Mouse (Mus musculus) liver, adult 2 months (tissue): ENCODE results near the gene Igdcc4. TPM values are rescaled to one million over a fixed set of nuclear protein-coding genes. Genes with fewer than 3 reads are reported as not detected.

Experiments used
- DNase-seq: peaks from one replicate; pipeline ENCODE4 v3.0.0-alpha.2; 2011; ENCODE audit warnings: low read depth, low spot score; ENCODE audit errors: extremely low read depth
- H3K27ac ChIP-seq: fragments of 200-500 bp; replicated peaks from 2 replicates; pipeline ENCODE4 v1.5.1; 2012; ENCODE audit warnings: low read depth, mild to moderate bottlenecking, control low read depth, inconsistent platforms, low read length; ENCODE audit not compliant: insufficient read depth
- H3K27me3 ChIP-seq: fragments of 200-500 bp; 2 replicates; pipeline ENCODE4 v1.6.1; 2012; ENCODE audit warnings: mild to moderate bottlenecking, moderate library complexity, low read length, inconsistent platforms; ENCODE audit not compliant: control insufficient read depth, insufficient read depth
- H3K36me3 ChIP-seq: fragments of 200-500 bp; 2 replicates; pipeline ENCODE4 v1.6.1; 2012; ENCODE audit warnings: low read length, inconsistent platforms; ENCODE audit not compliant: control insufficient read depth, insufficient read depth
- H3K4me1 ChIP-seq: fragments of 200-500 bp; 2 replicates; pipeline ENCODE4 v1.6.1; 2011; ENCODE audit warnings: low read length; ENCODE audit not compliant: control insufficient read depth, insufficient read depth
- H3K4me3 ChIP-seq: fragments of 200-500 bp; 2 replicates; pipeline ENCODE4 v1.5.1; 2011; ENCODE audit warnings: low read depth, mild to moderate bottlenecking, control low read depth, low read length, moderate library complexity; ENCODE audit not compliant: insufficient read depth
- H3K79me2 ChIP-seq: fragments of 200-500 bp; 2 replicates; pipeline ENCODE4 v1.6.1; 2012; ENCODE audit warnings: inconsistent platforms, mild to moderate bottlenecking, low read length, moderate library complexity; ENCODE audit not compliant: control insufficient read depth, insufficient read depth
- H3K9ac ChIP-seq: fragments of 200-500 bp; 2 replicates; pipeline ENCODE4 v1.6.1; 2012; ENCODE audit warnings: low read depth, mild to moderate bottlenecking, control low read depth, inconsistent platforms, low read length
- CTCF ChIP-seq: fragments of 200-500 bp; IDR thresholded peaks from 2 replicates; pipeline ENCODE4 v1.5.1; 2011; ENCODE audit warnings: low read depth, low read length, control low read depth
- POLR2A ChIP-seq: fragments of 200-500 bp; IDR thresholded peaks from 2 replicates; pipeline ENCODE4 v1.6.1; 2011; ENCODE audit warnings: low read length, control low read depth; ENCODE audit not compliant: insufficient read depth; ENCODE audit errors: extremely low read depth
- WGBS: fragments of 180-500 bp; shearing (Covaris S2); methylation state at CpG from one replicate; pipeline ENCODE4 v1.1.7; 2018; 5-methylcytosine and 5-hydroxymethylcytosine counted together
- polyA plus RNA-seq: library from polyadenylated mRNA; depleted of rRNA; stranded (reverse); fragments of >200 nt; gene quantifications from 2 replicates; pipeline ENCODE4 v1.2.3, GENCODE M21; 2012
- total RNA-seq: library from RNA; depleted of rRNA; stranded (reverse); fragments of >200 nt; gene quantifications from 2 replicates; pipeline ENCODE4 v1.2.3, GENCODE M21; 2014

Gene Igdcc4
- total and polyA plus RNA-seq, 2 experiments: 0.12 to 0.18 TPM

DNA sequence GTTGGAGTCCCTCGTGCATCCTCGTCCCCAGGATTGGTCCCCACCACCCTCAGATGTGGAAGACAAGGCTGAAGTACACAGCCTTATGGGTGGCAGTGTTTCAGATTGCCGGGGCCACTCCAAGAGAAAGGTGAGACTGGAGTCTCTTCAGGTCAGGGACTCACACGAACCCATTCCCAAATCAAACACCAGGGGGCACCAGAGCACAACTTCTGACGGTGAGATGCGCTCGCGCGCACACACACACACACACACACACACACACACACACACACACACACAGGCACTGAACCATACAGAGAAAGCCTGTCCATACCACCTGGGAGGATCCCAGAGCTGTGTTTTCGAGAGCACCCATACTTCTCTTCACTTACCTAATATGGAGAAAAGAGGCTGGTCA is 32.5 kb downstream of the Igdcc4 start:
- H3K27me3 ChIP-seq: no peaks in the 10 kb centered on the region
- TF ChIP-seq CTCF (peak; percentile 85), POLR2A (no peak)
- no peaks in the 10 kb centered on the region for H3K4me1 ChIP-seq
- H3K79me2 ChIP-seq: no peaks in the 10 kb centered on the region
- 18% methylated on average over 10 of the region's 10 CpGs for WGBS
- no peak overlapping the region for H3K9ac ChIP-seq
- no peak overlapping the region for H3K4me3 ChIP-seq
- H3K36me3 ChIP-seq: no peaks in the 10 kb centered on the region
- peak; percentile 58 for DNase-seq
- no peak overlapping the region for H3K27ac ChIP-seq

DNA sequence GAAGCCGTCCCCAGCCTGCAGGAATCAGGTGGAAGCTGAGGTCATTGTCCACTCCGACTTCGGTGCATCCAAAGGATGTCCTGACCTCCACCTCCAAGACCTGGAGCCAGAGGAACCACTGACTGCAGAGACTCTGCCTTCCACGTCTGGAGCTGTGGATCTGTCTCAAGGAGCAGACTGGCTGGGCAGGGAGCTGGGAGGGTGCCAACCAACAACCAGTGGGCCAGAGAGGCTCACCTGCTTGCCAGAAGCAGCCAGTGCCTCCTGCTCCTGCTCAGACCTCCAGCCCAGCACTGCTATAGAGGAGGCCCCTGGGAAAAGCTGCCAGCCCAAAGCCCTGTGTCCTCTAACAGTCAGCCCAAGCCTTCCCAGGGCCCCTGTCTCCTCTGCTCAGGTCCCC is 33.8 kb downstream of the Igdcc4 start:
- Histone ChIP-seq H3K4me1 (no peaks in the 10 kb centered on the region), H3K9ac (no peak overlapping the region), H3K79me2 (no peaks in the 10 kb centered on the region), H3K27me3 (peaks cover 2% of the 10 kb centered on the region; the same call in 1 of the 2 replicates), H3K27ac (no peak overlapping the region), H3K36me3 (no peaks in the 10 kb centered on the region), H3K4me3 (no peak overlapping the region)
- DNase-seq: no peak
- WGBS: 96% methylated on average over 4 of the region's 4 CpGs
- TF ChIP-seq CTCF (no peak), POLR2A (no peak)

DNA sequence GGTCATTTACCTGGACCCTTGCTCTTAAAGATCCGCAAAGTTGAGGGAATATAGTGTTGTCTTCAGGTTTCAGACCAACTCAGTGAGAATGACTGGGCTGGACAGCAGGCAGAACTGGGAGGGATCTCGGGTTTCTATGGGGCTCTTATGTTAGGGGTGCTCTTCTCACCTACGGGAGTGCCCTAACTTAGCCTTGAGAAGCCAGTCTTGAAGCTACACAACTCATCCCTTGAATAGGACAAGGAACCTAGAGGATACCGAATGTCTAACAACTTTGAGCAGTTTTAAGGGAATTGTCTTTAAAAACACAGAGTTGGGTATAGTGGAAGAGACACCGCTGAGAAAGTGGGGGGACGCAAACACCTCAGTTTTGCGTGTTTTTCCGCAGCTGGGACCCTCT is 39.2 kb downstream of the Igdcc4 start:
- no peak overlapping the region; the same call in 1 of the 2 replicates for H3K4me3 ChIP-seq
- H3K79me2 ChIP-seq: no peaks in the 10 kb centered on the region
- no peak overlapping the region for H3K27ac ChIP-seq
- no peaks in the 10 kb centered on the region for H3K36me3 ChIP-seq
- peaks cover 8% of the 10 kb centered on the region for H3K27me3 ChIP-seq
- TF ChIP-seq POLR2A (no peak), CTCF (no peak)
- DNase-seq: no peak
- H3K9ac ChIP-seq: no peak overlapping the region
- H3K4me1 ChIP-seq: no peaks in the 10 kb centered on the region
- WGBS: 11% methylated on average over 8 of the region's 8 CpGs

DNA sequence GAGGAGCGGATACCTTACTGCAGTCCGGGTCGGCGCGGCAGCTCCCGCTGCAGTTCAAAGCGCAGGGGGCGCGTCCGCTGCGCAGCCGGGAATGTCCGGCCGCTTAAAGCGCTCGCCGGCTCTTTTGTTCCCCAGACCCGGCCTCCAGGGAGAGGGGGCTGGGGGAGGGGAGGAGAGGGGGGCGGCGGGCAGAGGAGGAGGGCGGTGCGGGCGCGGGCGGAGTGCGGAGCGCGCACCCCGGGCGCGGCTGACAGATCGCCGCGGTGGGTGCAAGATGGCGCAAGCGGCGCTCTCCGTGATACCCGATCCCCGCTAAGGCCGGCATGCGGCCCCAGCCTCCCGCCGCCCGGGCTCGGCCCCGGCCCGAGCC is 39.6 kb downstream of the Igdcc4 start, which contains the start of gene Igdcc3:
Gene Igdcc3, plus strand, starts transcription at position 254 of the 370 bp plus-strand sequence.
- H3K27ac ChIP-seq: no peak within 1 kb of the TSS
- DNase-seq: no peak

DNA sequence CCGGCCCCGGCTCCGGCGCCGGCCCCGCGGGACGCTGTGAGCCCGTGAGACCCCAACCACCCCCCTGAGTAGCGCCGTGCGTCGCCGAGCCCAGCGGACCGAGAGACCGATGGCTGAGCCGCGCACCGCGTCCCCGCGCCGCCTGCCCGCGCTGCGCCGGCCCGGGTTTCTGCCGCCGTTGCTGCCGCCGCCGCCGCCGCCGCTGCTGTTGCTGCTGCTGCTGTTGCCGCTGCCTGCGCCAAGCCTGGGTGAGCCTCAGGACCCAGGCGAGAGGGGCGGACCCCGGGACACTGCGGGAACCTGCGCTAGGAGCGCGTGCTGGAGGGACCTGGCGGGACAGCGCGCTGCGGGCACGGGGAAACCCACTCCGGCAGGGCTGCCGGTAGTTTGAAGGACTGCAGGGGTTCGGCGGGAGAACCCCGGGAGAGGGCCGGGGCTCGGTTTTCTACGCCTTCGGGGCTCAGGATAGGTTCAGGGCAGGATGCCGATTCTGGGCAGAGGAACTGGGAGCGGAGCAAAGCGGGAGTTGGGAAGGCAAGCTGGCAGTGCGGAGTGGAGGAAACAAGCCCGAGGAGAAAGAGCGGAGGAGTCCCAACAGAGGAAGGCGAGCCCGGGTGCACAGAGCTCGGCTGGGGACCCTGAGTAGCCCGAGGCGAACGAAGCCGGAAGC is 40.2 kb downstream of the Igdcc4 start:
- no peak for DNase-seq
- H3K27me3 ChIP-seq: peaks cover 8% of the 10 kb centered on the region
- H3K36me3 ChIP-seq: no peaks in the 10 kb centered on the region
- H3K79me2 ChIP-seq: no peaks in the 10 kb centered on the region
- no peak for TF ChIP-seq POLR2A
- TF ChIP-seq CTCF: no peak
- peak overlapping the region; percentile 45; the same call in 1 of the 2 replicates for H3K4me3 ChIP-seq
- H3K9ac ChIP-seq: peak overlapping the region; percentile 43
- no peaks in the 10 kb centered on the region for H3K4me1 ChIP-seq
- WGBS: under 1% methylated on average over 73 of the region's 73 CpGs
- H3K27ac ChIP-seq: no peak overlapping the region

More for the DNA sequence above, 39.6 kb downstream of the Igdcc4 start, which contains the start of gene Igdcc3:
- WGBS: under 1% methylated on average over 43 of the region's 48 CpGs
- H3K79me2 ChIP-seq: no peaks in the 10 kb centered on the region
- H3K4me1 ChIP-seq: no peaks in the 10 kb centered on the region
- H3K36me3 ChIP-seq: no peaks in the 10 kb centered on the region
- peak within 1 kb of the TSS; percentile 43 for H3K9ac ChIP-seq
- H3K27me3 ChIP-seq: peaks cover 8% of the 10 kb centered on the region
- TF ChIP-seq POLR2A: no peak
- TF ChIP-seq CTCF: no peak
- peak within 1 kb of the TSS; percentile 45; the same call in 1 of the 2 replicates for H3K4me3 ChIP-seq

DNA sequence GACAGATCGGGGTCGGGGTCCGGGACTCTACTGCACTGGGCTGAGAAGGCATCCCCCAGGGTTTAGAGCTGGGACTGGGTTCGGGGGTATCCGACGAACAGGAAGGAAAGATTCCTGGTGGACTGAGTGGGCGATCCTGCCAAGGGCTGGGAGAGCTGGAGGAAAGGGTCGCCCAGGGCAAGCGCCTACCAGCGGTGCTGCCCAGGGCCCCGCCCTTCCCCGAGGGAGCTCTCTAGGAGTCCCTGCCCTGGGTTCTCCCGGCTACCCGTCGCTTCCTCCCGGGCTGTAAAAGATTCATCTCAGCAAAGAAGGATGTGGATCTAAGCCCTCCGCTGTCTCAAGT is 40.7 kb downstream of the Igdcc4 start:
- DNase-seq: no peak
- Histone ChIP-seq H3K4me3 (peak overlapping the region; percentile 45; the same call in 1 of the 2 replicates), H3K36me3 (no peaks in the 10 kb centered on the region), H3K4me1 (no peaks in the 10 kb centered on the region), H3K27ac (no peak overlapping the region), H3K79me2 (no peaks in the 10 kb centered on the region), H3K27me3 (peaks cover 8% of the 10 kb centered on the region), H3K9ac (no peak overlapping the region)
- WGBS: 3% methylated on average over 17 of the region's 17 CpGs
- TF ChIP-seq CTCF (no peak), POLR2A (no peak)
